Mouse (Mus musculus) C2C12 (cell line): ENCODE results near the gene Zfp609.
"Not testable (repeated sequence)": the region's sequence is repeated elsewhere in the genome, so short reads cannot be mapped to it uniquely, and the experiment has no call there.

Experiments
- CTCF ChIP-seq: IDR thresholded peaks from one replicate; pipeline ENCODE4 v1.5.1; 2011; ENCODE audit not compliant: control insufficient read depth, insufficient read depth, insufficient read length
- FOSL1 ChIP-seq: IDR thresholded peaks from one replicate; pipeline ENCODE4 v1.8.0; 2011; ENCODE audit warnings: mild to moderate bottlenecking, low read length; ENCODE audit not compliant: poor library complexity, insufficient read depth, severe bottlenecking
- MYOD1 ChIP-seq: IDR thresholded peaks from one replicate; pipeline ENCODE4 v1.6.1; 2011; ENCODE audit warnings: low read depth; ENCODE audit not compliant: control insufficient read depth, insufficient read length
- MYOG ChIP-seq: IDR thresholded peaks from one replicate; pipeline ENCODE4 v1.6.1; 2011; ENCODE audit not compliant: control insufficient read depth, insufficient read length; ENCODE audit errors: extremely low read depth

GRCm38 (mm10) chr9:65779619-65780018, 47.7 kb downstream of the Zfp609 start:
- TF ChIP-seq CTCF, MYOD1, MYOG, FOSL1: not testable (repeated sequence)
